Mouse (Mus musculus) limb, embryonic 14.5 days (tissue): ENCODE results near the gene Hoxb2. TPM values are rescaled to one million over a fixed set of nuclear protein-coding genes. Genes with fewer than 3 reads are reported as not detected.

Experiments
- ATAC-seq: fragments of 200-750 bp; cut with Nextera tagmentation; 2 replicates; pipeline ENCODE4 v1.8.0; 2017; ENCODE audit warnings: low read depth, moderate number of reproducible peaks, moderate TSS enrichment; ENCODE audit not compliant: low FRiP score
- DNase-seq: peaks from one replicate; pipeline ENCODE4 v3.0.0-alpha.2; 2015; ENCODE audit warnings: low spot score
- H3K27ac ChIP-seq: fragments of 300-500 bp; sonication (generic); replicated peaks from 2 replicates; pipeline ENCODE4 v1.5.1; 2014; ENCODE audit warnings: low read depth, mild to moderate bottlenecking, low read length, moderate library complexity, mixed read lengths
- H3K27me3 ChIP-seq: fragments of 300-500 bp; sonication (generic); 2 replicates; pipeline ENCODE4 v1.6.1; 2014; ENCODE audit warnings: low read length, mixed read lengths; ENCODE audit not compliant: control insufficient read depth, insufficient read depth
- H3K36me3 ChIP-seq: fragments of 300-500 bp; sonication (generic); 2 replicates; pipeline ENCODE4 v1.6.1; 2014; ENCODE audit warnings: mild to moderate bottlenecking, low read length, moderate library complexity, mixed read lengths; ENCODE audit not compliant: control insufficient read depth, insufficient read depth
- H3K4me1 ChIP-seq: fragments of 300-500 bp; sonication (generic); 2 replicates; pipeline ENCODE4 v1.6.1; 2014; ENCODE audit warnings: antibody characterized with exemption, low read length, mixed read lengths; ENCODE audit not compliant: control insufficient read depth, insufficient read depth
- H3K4me2 ChIP-seq: fragments of 300-500 bp; sonication (generic); replicated peaks from 2 replicates; pipeline ENCODE4 v1.6.1; 2014; ENCODE audit warnings: low read depth, mild to moderate bottlenecking, low read length, moderate library complexity; ENCODE audit not compliant: severe bottlenecking
- H3K4me3 ChIP-seq: fragments of 300-500 bp; sonication (generic); replicated peaks from 2 replicates; pipeline ENCODE4 v1.5.1; 2014; ENCODE audit warnings: low read length
- H3K9ac ChIP-seq: fragments of 300-500 bp; sonication (generic); 2 replicates; pipeline ENCODE4 v1.6.1; 2014; ENCODE audit warnings: mild to moderate bottlenecking, low read depth, low read length, moderate library complexity; ENCODE audit not compliant: severe bottlenecking
- H3K9me3 ChIP-seq: fragments of 300-500 bp; sonication (generic); 2 replicates; pipeline ENCODE4 v1.6.1; 2016; ENCODE audit warnings: low read length; ENCODE audit not compliant: control insufficient read depth
- POLR2A ChIP-seq: fragments of 200-500 bp; IDR thresholded peaks from 2 replicates; pipeline ENCODE4 v1.8.0; 2012; ENCODE audit warnings: inconsistent platforms, mild to moderate bottlenecking, moderate library complexity, borderline replicate concordance; ENCODE audit not compliant: insufficient read depth, insufficient read length; ENCODE audit errors: extremely low read depth
- WGBS: fragments of 180-500 bp; shearing (Covaris S2); extraction: QIAGEN DNeasy Blood & Tissue Kit; methylation state at CpG from one replicate; pipeline ENCODE4 v1.1.7; 2014; 5-methylcytosine and 5-hydroxymethylcytosine counted together
- polyA plus RNA-seq, 2 experiments: library from polyadenylated mRNA; depleted of rRNA in 1 of 2; stranded (reverse) in 1 of 2; unstranded in 1 of 2; fragments of >200 nt; fragmentation: Nextera tagmentation in 1 of 2; extraction: Ambion mirVana in 1 of 2; gene quantifications; 2 replicates each; pipeline versions ENCODE4 v1.2.1 to v1.2.3; 2012 to 2014

The Hoxb2 gene
- polyA plus RNA-seq, 2 experiments = 5.8 to 9.6 TPM

- 0 out of 2 replicates have a peak, but pooled peaks have one; percentile 56 for ATAC-seq
- H3K4me3 ChIP-seq = peak overlapping the region; percentile 34
- no peak overlapping the region; the same call in 1 of the 2 replicates for H3K27ac ChIP-seq
- TF ChIP-seq POLR2A = no peak
- DNase-seq = peak; percentile 64
- peaks cover 5% of the 10 kb centered on the region for H3K4me1 ChIP-seq
- under 1% methylated on average over 35 of the region's 45 CpGs for WGBS
- no peaks in the 10 kb centered on the region for H3K9me3 ChIP-seq
- H3K4me2 ChIP-seq = peak overlapping the region; percentile 43
- H3K36me3 ChIP-seq = no peaks in the 10 kb centered on the region
- peaks cover 98% of the 10 kb centered on the region for H3K27me3 ChIP-seq
- H3K9ac ChIP-seq = no peak overlapping the region
These were observed 31.8 kb upstream of the Hoxb2 start for GRCm38 (mm10) chr11:96318368-96319070.

- Histone ChIP-seq H3K27ac (no peak overlapping the region; the same call in 1 of the 2 replicates), H3K9ac (no peak overlapping the region), H3K27me3 (peaks cover 98% of the 10 kb centered on the region), H3K4me3 (peak overlapping the region; percentile 34), H3K4me2 (peak overlapping the region; percentile 43), H3K9me3 (no peaks in the 10 kb centered on the region), H3K4me1 (peaks cover 5% of the 10 kb centered on the region), H3K36me3 (no peaks in the 10 kb centered on the region)
- no peak for TF ChIP-seq POLR2A
- ATAC-seq = no peak
- WGBS = under 1% methylated on average over 21 of the region's 34 CpGs
- DNase-seq = no peak
These were observed 31.0 kb upstream of the Hoxb2 start for GRCm38 (mm10) chr11:96319071-96319902.

GRCm38 (mm10) chr11:96319910-96320309 lies 30.4 kb upstream of the Hoxb2 start:
- WGBS = under 1% methylated on average over 29 of the region's 29 CpGs
- Histone ChIP-seq H3K27ac (no peak overlapping the region), H3K4me3 (peak overlapping the region; percentile 21), H3K4me1 (peaks cover 5% of the 10 kb centered on the region), H3K27me3 (peaks cover 98% of the 10 kb centered on the region), H3K9ac (no peak overlapping the region), H3K36me3 (no peaks in the 10 kb centered on the region), H3K9me3 (no peaks in the 10 kb centered on the region), H3K4me2 (peak overlapping the region; percentile 43)
- DNase-seq (no peak), ATAC-seq (no peak)
- TF ChIP-seq POLR2A = no peak

GRCm38 (mm10) chr11:96320688-96321087 lies 29.6 kb upstream of the Hoxb2 start:
- H3K27ac ChIP-seq = no peak overlapping the region
- H3K9ac ChIP-seq = no peak overlapping the region
- DNase-seq (no peak), ATAC-seq (no peak)
- 0 out of 2 replicates have a peak overlapping the region, but pooled peaks have one; percentile 43 for H3K4me2 ChIP-seq
- TF ChIP-seq POLR2A = no peak
- no peaks in the 10 kb centered on the region for H3K9me3 ChIP-seq
- peaks cover 98% of the 10 kb centered on the region for H3K27me3 ChIP-seq
- WGBS = 8% methylated on average over 17 of the region's 17 CpGs
- H3K36me3 ChIP-seq = no peaks in the 10 kb centered on the region
- H3K4me1 ChIP-seq = peaks cover 5% of the 10 kb centered on the region
- no peak overlapping the region for H3K4me3 ChIP-seq

- no peak overlapping the region for H3K4me3 ChIP-seq
- no peaks in the 10 kb centered on the region for H3K9me3 ChIP-seq
- H3K4me1 ChIP-seq = peaks cover 5% of the 10 kb centered on the region
- H3K36me3 ChIP-seq = no peaks in the 10 kb centered on the region
- peaks cover 98% of the 10 kb centered on the region for H3K27me3 ChIP-seq
- H3K4me2 ChIP-seq = no peak overlapping the region
- WGBS = 18% methylated on average over 5 of the region's 5 CpGs
- H3K9ac ChIP-seq = no peak overlapping the region
- TF ChIP-seq POLR2A = no peak
- DNase-seq (no peak), ATAC-seq (no peak)
- no peak overlapping the region for H3K27ac ChIP-seq
These were observed 28.5 kb upstream of the Hoxb2 start for GRCm38 (mm10) chr11:96321846-96322245.
